ENCODE assay signal across 10 mouse cellular contexts in the genomic region with DNA sequence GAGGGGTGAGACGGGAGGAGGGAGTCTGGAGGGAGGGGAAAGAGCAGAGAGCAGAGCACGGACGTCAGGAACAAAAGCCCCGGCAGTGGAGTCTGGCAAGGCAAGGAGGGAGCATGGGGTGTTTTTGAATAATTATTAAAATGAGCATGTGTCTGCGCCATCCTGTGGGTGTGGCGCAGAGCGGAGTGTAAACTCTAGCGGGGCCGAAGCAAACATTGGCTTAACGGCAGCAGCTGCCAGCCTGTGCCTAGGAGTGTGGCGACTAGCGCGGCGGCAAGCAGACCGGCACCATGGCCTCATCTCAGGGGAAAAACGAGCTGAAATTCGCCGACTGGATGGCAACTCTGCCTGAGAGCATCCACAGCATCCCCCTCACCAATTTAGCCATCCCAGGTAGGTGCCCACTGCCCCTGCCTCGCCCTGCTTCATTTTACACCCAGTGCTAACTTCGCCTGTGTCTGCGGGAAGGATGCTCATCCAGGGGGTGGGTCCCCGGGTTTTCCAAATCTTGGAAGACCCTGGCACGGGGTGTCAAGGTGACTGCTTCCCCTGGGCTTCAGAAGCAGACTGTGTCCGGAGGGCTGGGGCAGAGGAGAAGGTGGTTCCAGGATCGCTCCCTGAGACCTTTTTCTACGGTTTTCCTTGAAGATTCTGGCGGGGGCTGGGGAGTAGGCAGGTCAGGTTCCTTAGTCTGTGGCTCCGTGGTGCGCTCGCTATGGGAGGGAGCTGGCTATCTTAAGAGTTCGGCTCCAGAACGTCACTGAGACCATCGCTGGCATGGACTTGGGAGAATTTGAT. TPM values are rescaled to one million over a fixed set of nuclear protein-coding genes. Genes with fewer than 3 reads are reported as not detected.
A peak's percentile ranks its signal among the peaks of the same experiment; 100 is the strongest.
DNase-seq lines count a peak whose midpoint lies in the region; ATAC-seq lines count a peak whose summit lies in the region.
"Had no signal": no experiment of that assay in that cellular context is flagged by ENCODE, and none has a peak within 500 bp of the region (broad histone marks: within the 10 kb centered on the region; RNA-seq: fewer than 3 reads in every experiment).

A gene (plus strand): TSS at position 69 of the 798 bp plus-strand sequence.

- H3K27me3 ChIP-seq in heart, embryonic 14.5 days (ENCODE audit: control insufficient read depth, insufficient read depth, low read length), result peaks cover 12% of the 10 kb centered on the region; the same call in 1 of the 2 replicates
- peaks cover 4% of the 10 kb centered on the region; the same call in 1 of the 2 replicates for H3K27me3 ChIP-seq in liver, embryonic 16.5 days (ENCODE audit: control insufficient read depth, insufficient read depth, low read depth, low read length)

- ATAC-seq in heart, embryonic 14.5 days (ENCODE audit: insufficient number of reproducible peaks, insufficient read depth, low FRiP score, low read depth), result no peak
- ATAC-seq in liver, embryonic 16.5 days (ENCODE audit: low read depth), result no peak

- WGBS in heart, embryonic 14.5 days, result under 1% methylated on average over 33 of the region's 33 CpGs
- WGBS in liver, embryonic 16.5 days (ENCODE audit: insufficient replicate concordance), result 2% methylated on average over 33 of the region's 33 CpGs

- no peaks in the 10 kb centered on the region for H3K9me3 ChIP-seq in heart, embryonic 14.5 days (ENCODE audit: control insufficient read depth, low read length)
- H3K9me3 ChIP-seq in liver, embryonic 16.5 days (replicated peaks; ENCODE audit: control insufficient read depth, low read length), result no peaks in the 10 kb centered on the region
- H3K9me3 ChIP-seq: G1E had no signal

- H3K4me1 ChIP-seq in heart, embryonic 14.5 days (ENCODE audit: control insufficient read depth in 2 of 2, insufficient read depth in 2 of 2, low read length in 2 of 2), result peaks cover 2 to 10% of the 10 kb centered on the region in 2 experiments; a peak in 1 of 4 replicates
- no peaks in the 10 kb centered on the region for H3K4me1 ChIP-seq in liver, embryonic 16.5 days (ENCODE audit: control insufficient read depth, low read depth, low read length)

- DNase-seq in left cerebral cortex, adult 18-20 months (ENCODE audit: low spot score in 2 of 2), result peak; percentile 26 to 45
- DNase-seq in left cerebral cortex, adult 11 months (ENCODE audit: low spot score), result no peak
- peak; percentile 82 to 83 for DNase-seq in cerebellum, postnatal 25 days
- peak; percentile 14 to 31 for DNase-seq in kidney, postnatal 4 days
- peak; percentile 44 for DNase-seq in right cerebral cortex, postnatal 4 days
- DNase-seq in spleen, postnatal 10 days (ENCODE audit: low spot score in 2 of 2), result no peak

- H3K4me2 ChIP-seq in heart, embryonic 14.5 days (ENCODE audit: low read length), result peak within 1 kb of the TSS; percentile 91
- peak within 1 kb of the TSS; percentile 9; the same call in 1 of the 2 replicates for H3K4me2 ChIP-seq in liver, embryonic 16.5 days (ENCODE audit: low read depth, low read length)

- no peaks in the 10 kb centered on the region for H3K36me3 ChIP-seq in heart, embryonic 14.5 days (ENCODE audit: control insufficient read depth, insufficient read depth, low read length)
- H3K36me3 ChIP-seq in liver, embryonic 16.5 days (ENCODE audit: control insufficient read depth, insufficient read depth), result no peaks in the 10 kb centered on the region
- H3K36me3 ChIP-seq: G1E had no signal

- H3K27ac ChIP-seq in heart, embryonic 14.5 days (replicated peaks in 1 of 2; ENCODE audit: control insufficient read depth in 1 of 2, insufficient read depth in 1 of 2, low read depth in 2 of 2, low read length in 2 of 2), result no peak within 1 kb of the TSS
- no peak within 1 kb of the TSS for H3K27ac ChIP-seq in liver, embryonic 16.5 days (ENCODE audit: low read length)

- H3K4me3 ChIP-seq in heart, embryonic 14.5 days (ENCODE audit: control insufficient read depth in 1 of 2, insufficient read depth in 1 of 2, low read depth in 1 of 2, low read length in 2 of 2), result peak within 1 kb of the TSS; percentile 47 to 51
- 0 out of 2 replicates have a peak within 1 kb of the TSS, but pooled peaks have one; percentile 3 for H3K4me3 ChIP-seq in liver, embryonic 16.5 days (ENCODE audit: low read depth, low read length)

- peak within 1 kb of the TSS; percentile 10 for H3K9ac ChIP-seq in heart, embryonic 14.5 days (ENCODE audit: low read length)
- H3K9ac ChIP-seq in liver, embryonic 16.5 days (ENCODE audit: low read depth, low read length), result no peak within 1 kb of the TSS

RNA-seq across cellular contexts. Expression of the gene that starts here (rescaled TPM):
- 10 to 100 TPM; 32.8 to 33.6 TPM for total RNA-seq in left cerebral cortex, adult 18-20 months (2021)
- polyA plus RNA-seq in heart, embryonic 14.5 days (2014; fragmentation: Nextera tagmentation; extraction: Ambion mirVana), result 0.35 and 0.92 TPM in 2 replicates
- polyA plus RNA-seq in liver, embryonic 16.5 days (2015; fragmentation: Nextera tagmentation; extraction: Ambion mirVana), result 0.08 and 0.11 TPM in 2 replicates
- total RNA-seq: hematopoietic stem cell, adult 5-6 weeks had no signal
- polyA plus RNA-seq: G1E had no signal

Comparison
In these comparisons a context has a peak if more than half of its experiments do, and no peak if none do; other contexts are left out.
1. DNase-seq: peak in left cerebral cortex, adult 18-20 months (2 of 2), cerebellum, postnatal 25 days (2 of 2), kidney, postnatal 4 days (2 of 2) and right cerebral cortex, postnatal 4 days (single experiment); none in left cerebral cortex, adult 11 months (single experiment) and spleen, postnatal 10 days (0 of 2).